Mouse (Mus musculus): ENCODE measurements at regions not wholly inside any gene's neighbourhood (a gene's known extent, or its start where the extent isn't known, plus 50 kb on each side); places are given as distances from the start of the nearest gene placed in this dataset.
A peak's percentile ranks its signal among the peaks of the same experiment; 100 is the strongest.

GRCm38 (mm10) chr9:120766881-120767280, 162.1 kb upstream of the Ctnnb1 start:
- no peak for DNase-seq (ENCODE audit: low spot score)

- DNase-seq (ENCODE audit: low spot score): no peak
These were observed 161.6 kb upstream of the Ctnnb1 start for GRCm38 (mm10) chr9:120767396-120767795.

GRCm38 (mm10) chr9:120769056-120769455, 160.0 kb upstream of the Ctnnb1 start:
- DNase-seq (ENCODE audit: low spot score): no peak

- DNase-seq (ENCODE audit: low spot score): no peak
These were observed 159.3 kb upstream of the Ctnnb1 start for GRCm38 (mm10) chr9:120769679-120770078.

GRCm38 (mm10) chr9:120770886-120771285, 158.1 kb upstream of the Ctnnb1 start:
- no peak for DNase-seq (ENCODE audit: low spot score)

- no peak for DNase-seq (ENCODE audit: low spot score)
These were observed 157.0 kb upstream of the Ctnnb1 start for GRCm38 (mm10) chr9:120771896-120772530.

GRCm38 (mm10) chr9:120774251-120774650, 154.8 kb upstream of the Ctnnb1 start:
- no peak for DNase-seq (ENCODE audit: low spot score)

GRCm38 (mm10) chr9:120774772-120775171, 154.2 kb upstream of the Ctnnb1 start:
- no peak for DNase-seq (ENCODE audit: low spot score)

- no peak for DNase-seq (ENCODE audit: low spot score)
These were observed 153.3 kb upstream of the Ctnnb1 start for GRCm38 (mm10) chr9:120775721-120776120.

- DNase-seq (ENCODE audit: low spot score): peak; percentile 17
These were observed 152.5 kb upstream of the Ctnnb1 start for GRCm38 (mm10) chr9:120776456-120777001.

- DNase-seq (ENCODE audit: low spot score): no peak
These were observed 152.0 kb upstream of the Ctnnb1 start for GRCm38 (mm10) chr9:120777016-120777415.

- no peak for DNase-seq (ENCODE audit: low spot score)
These were observed 151.5 kb upstream of the Ctnnb1 start for GRCm38 (mm10) chr9:120777501-120777900.

- no peak for DNase-seq (ENCODE audit: low spot score)
These were observed 150.6 kb upstream of the Ctnnb1 start for GRCm38 (mm10) chr9:120778423-120778822.

GRCm38 (mm10) chr9:120794210-120794609, 134.8 kb upstream of the Ctnnb1 start:
- DNase-seq (ENCODE audit: low spot score): no peak

- DNase-seq (ENCODE audit: low spot score): no peak
These were observed 132.7 kb upstream of the Ctnnb1 start for GRCm38 (mm10) chr9:120796111-120796880.

- DNase-seq (ENCODE audit: low spot score): no peak
These were observed 130.9 kb upstream of the Ctnnb1 start for GRCm38 (mm10) chr9:120797996-120798663.

- no peak for DNase-seq (ENCODE audit: low spot score)
These were observed 130.1 kb upstream of the Ctnnb1 start for GRCm38 (mm10) chr9:120798901-120799300.

GRCm38 (mm10) chr9:120802646-120803045, 126.4 kb upstream of the Ctnnb1 start:
- DNase-seq (ENCODE audit: low spot score): no peak

GRCm38 (mm10) chr9:120804760-120805294, 124.2 kb upstream of the Ctnnb1 start:
- no peak for DNase-seq (ENCODE audit: low spot score)

- no peak for DNase-seq (ENCODE audit: low spot score)
These were observed 120.1 kb upstream of the Ctnnb1 start for GRCm38 (mm10) chr9:120808741-120809425.

GRCm38 (mm10) chr9:120811522-120811921, 117.5 kb upstream of the Ctnnb1 start:
- DNase-seq (ENCODE audit: low spot score): no peak

- no peak for DNase-seq (ENCODE audit: low spot score)
These were observed 116.3 kb upstream of the Ctnnb1 start for GRCm38 (mm10) chr9:120812667-120813210.

All from c-Kit-positive CD71-positive TER-119-positive erythroid progenitor cells, embryonic 14.5 days (primary cell).